Mouse (Mus musculus) hindbrain, postnatal 0 days (tissue): ENCODE data around the gene Cadm4. TPM values are rescaled to one million over a fixed set of nuclear protein-coding genes. Genes with fewer than 3 reads are reported as not detected.

Source experiments
- ATAC-seq: fragments of 200-750 bp; cut with Nextera tagmentation; 2 replicates; pipeline ENCODE4 v1.8.0; 2017; ENCODE audit warnings: mild to moderate bottlenecking, moderate TSS enrichment, moderate library complexity
- DNase-seq: peaks from one replicate; pipeline ENCODE4 v3.0.0-alpha.2; 2015; ENCODE audit warnings: low spot score
- H3K27ac ChIP-seq: fragments of 300-500 bp; sonication (generic); 2 replicates; pipeline ENCODE4 v1.5.1; 2014; ENCODE audit warnings: mild to moderate bottlenecking
- H3K27me3 ChIP-seq: fragments of 300-500 bp; sonication (generic); 2 replicates; pipeline ENCODE4 v1.6.1; 2014; ENCODE audit warnings: low read length, mixed read lengths; ENCODE audit not compliant: insufficient read depth
- H3K36me3 ChIP-seq: fragments of 300-500 bp; sonication (generic); 2 replicates; pipeline ENCODE4 v1.6.1; 2014; ENCODE audit warnings: low read length, mixed read lengths; ENCODE audit not compliant: insufficient read depth
- H3K4me1 ChIP-seq: fragments of 300-500 bp; sonication (generic); 2 replicates; pipeline ENCODE4 v1.6.1; 2014; ENCODE audit warnings: antibody characterized with exemption, low read length, mixed read lengths; ENCODE audit not compliant: insufficient read depth
- H3K4me2 ChIP-seq: fragments of 300-500 bp; sonication (generic); 2 replicates; pipeline ENCODE4 v1.6.1; 2014; ENCODE audit warnings: low read depth, mild to moderate bottlenecking, low read length, moderate library complexity, mixed read lengths
- H3K4me3 ChIP-seq: fragments of 300-500 bp; sonication (generic); 2 replicates; pipeline ENCODE4 v1.5.1; 2014; ENCODE audit warnings: low read length
- H3K9ac ChIP-seq: fragments of 300-500 bp; sonication (generic); replicated peaks from 2 replicates; pipeline ENCODE4 v1.6.1; 2014; ENCODE audit warnings: mild to moderate bottlenecking, low read length, moderate library complexity, mixed read lengths
- H3K9me3 ChIP-seq: fragments of 300-500 bp; sonication (generic); 2 replicates; pipeline ENCODE4 v1.6.1; 2016; ENCODE audit warnings: low read length, mixed read lengths
- CTCF ChIP-seq: IDR thresholded peaks from 2 replicates; pipeline ENCODE4 v1.5.1; 2016; ENCODE audit warnings: antibody characterized with exemption, control low read depth, low read depth
- WGBS: fragments of 180-500 bp; shearing (Covaris S2); extraction: QIAGEN DNeasy Blood & Tissue Kit; methylation state at CpG from one replicate; pipeline ENCODE4 v1.1.7; 2014; 5-methylcytosine and 5-hydroxymethylcytosine counted together
- polyA plus RNA-seq: library from polyadenylated mRNA; unstranded; fragments of >200 nt; fragmentation: Nextera tagmentation; extraction: Ambion mirVana; gene quantifications from 2 replicates; pipeline ENCODE4 v1.2.1, GENCODE M21; 2015
- total RNA-seq: library from RNA; depleted of rRNA; stranded (reverse); fragments of >200 nt; gene quantifications from 2 replicates; pipeline ENCODE4 v1.2.3, GENCODE M21; 2014

Cadm4 gene
- total and polyA plus RNA-seq, 2 experiments from 2014 or later, result 101 to 423 TPM

GRCm38 (mm10) chr7:24445266-24445926, 36.4 kb upstream of the Cadm4 start:
- Histone ChIP-seq H3K27me3 (no peaks in the 10 kb centered on the region), H3K9ac (no peak overlapping the region), H3K4me1 (no peaks in the 10 kb centered on the region), H3K9me3 (no peaks in the 10 kb centered on the region), H3K27ac (no peak overlapping the region), H3K4me3 (no peak overlapping the region), H3K4me2 (no peak overlapping the region), H3K36me3 (no peaks in the 10 kb centered on the region)
- WGBS, result 90% methylated on average over 9 of the region's 9 CpGs
- DNase-seq, result no peak
- ATAC-seq, result no peak
- no peak for TF ChIP-seq CTCF

- no peaks in the 10 kb centered on the region for H3K36me3 ChIP-seq
- no peak overlapping the region for H3K4me3 ChIP-seq
- H3K9ac ChIP-seq, result no peak overlapping the region
- DNase-seq (no peak), ATAC-seq (no peak)
- H3K27me3 ChIP-seq, result no peaks in the 10 kb centered on the region
- no peak overlapping the region for H3K27ac ChIP-seq
- H3K9me3 ChIP-seq, result no peaks in the 10 kb centered on the region
- peak; percentile 26 for TF ChIP-seq CTCF
- no peak overlapping the region for H3K4me2 ChIP-seq
- WGBS, result 80% methylated on average over 7 of the region's 7 CpGs
- no peaks in the 10 kb centered on the region for H3K4me1 ChIP-seq
Observed at GRCm38 (mm10) chr7:24446697-24447340, 35.0 kb upstream of the Cadm4 start.

- peak; percentile 12 for DNase-seq
- Histone ChIP-seq H3K4me2 (no peak overlapping the region), H3K9ac (no peak overlapping the region), H3K27ac (no peak overlapping the region), H3K4me1 (no peaks in the 10 kb centered on the region), H3K27me3 (no peaks in the 10 kb centered on the region), H3K4me3 (no peak overlapping the region), H3K9me3 (no peaks in the 10 kb centered on the region), H3K36me3 (no peaks in the 10 kb centered on the region)
- no peak for TF ChIP-seq CTCF
- 58% methylated on average over 14 of the region's 14 CpGs for WGBS
- ATAC-seq, result peak; percentile 61; the same call in 1 of the 2 replicates
Observed at GRCm38 (mm10) chr7:24448782-24449517, 32.9 kb upstream of the Cadm4 start.

GRCm38 (mm10) chr7:24450585-24451017, 31.2 kb upstream of the Cadm4 start:
- ATAC-seq (no peak), DNase-seq (no peak)
- no peaks in the 10 kb centered on the region for H3K9me3 ChIP-seq
- H3K4me3 ChIP-seq, result no peak overlapping the region
- H3K4me1 ChIP-seq, result no peaks in the 10 kb centered on the region
- no peak overlapping the region for H3K4me2 ChIP-seq
- no peaks in the 10 kb centered on the region for H3K27me3 ChIP-seq
- WGBS, result 62% methylated on average over 9 of the region's 9 CpGs
- TF ChIP-seq CTCF, result no peak
- no peak overlapping the region for H3K27ac ChIP-seq
- H3K36me3 ChIP-seq, result no peaks in the 10 kb centered on the region
- no peak overlapping the region for H3K9ac ChIP-seq

GRCm38 (mm10) chr7:24451855-24452311, 29.9 kb upstream of the Cadm4 start, which contains the start of gene Irgc1:
Irgc1 (minus strand) TSS chr7:24452297.
- Histone ChIP-seq H3K27me3 (no peaks in the 10 kb centered on the region), H3K4me2 (no peak within 1 kb of the TSS), H3K4me3 (no peak within 1 kb of the TSS), H3K9ac (no peak within 1 kb of the TSS), H3K27ac (no peak within 1 kb of the TSS), H3K36me3 (no peaks in the 10 kb centered on the region), H3K9me3 (no peaks in the 10 kb centered on the region), H3K4me1 (no peaks in the 10 kb centered on the region)
- WGBS, result 83% methylated on average over 9 of the region's 9 CpGs
- ATAC-seq, result no peak
- DNase-seq, result no peak
- no peak for TF ChIP-seq CTCF

GRCm38 (mm10) chr7:24454199-24454598, 27.6 kb upstream of the Cadm4 start:
- no peaks in the 10 kb centered on the region for H3K27me3 ChIP-seq
- DNase-seq, result no peak

More at GRCm38 (mm10) chr7:24454199-24454598, 27.6 kb upstream of the Cadm4 start:
- 67% methylated on average over 2 of the region's 2 CpGs for WGBS
- H3K4me3 ChIP-seq, result no peak overlapping the region
- no peaks in the 10 kb centered on the region for H3K4me1 ChIP-seq
- no peak for ATAC-seq
- H3K36me3 ChIP-seq, result no peaks in the 10 kb centered on the region
- H3K9me3 ChIP-seq, result no peaks in the 10 kb centered on the region
- no peak for TF ChIP-seq CTCF
- no peak overlapping the region for H3K27ac ChIP-seq
- no peak overlapping the region for H3K9ac ChIP-seq
- no peak overlapping the region for H3K4me2 ChIP-seq
